Mouse (Mus musculus): Measurements from ENCODE around the gene C1d. TPM values are rescaled to one million over a fixed set of nuclear protein-coding genes. Genes with fewer than 3 reads are reported as not detected.
"Not testable (repeated sequence)": the region's sequence is repeated elsewhere in the genome, so short reads cannot be mapped to it uniquely, and the experiment has no call there.

C1d gene
- polyA plus RNA-seq (2012; rRNA removed) = 46.4 and 49.6 TPM in 2 replicates

GRCm38 (mm10) chr11:17257443-17257842 lies at the start of gene C1d:
TSS of gene C1d (plus strand) at chr11:17257579.
- peak; percentile 90 for DNase-seq (ENCODE audit: low spot score)

- DNase-seq (ENCODE audit: low spot score) = peak; percentile 93
These were observed 45.9 kb upstream of the C1d start, which contains the start of gene Pno1 for GRCm38 (mm10) chr11:17211258-17212140. TSS of gene Pno1 (minus strand) at chr11:17211568.

- DNase-seq (ENCODE audit: low spot score) = no peak
These were observed 45.3 kb upstream of the C1d start for GRCm38 (mm10) chr11:17212141-17212495.

GRCm38 (mm10) chr11:17212903-17213509 lies 44.4 kb upstream of the C1d start:
- no peak for DNase-seq (ENCODE audit: low spot score)

- DNase-seq (ENCODE audit: low spot score) = no peak
These were observed 41.9 kb upstream of the C1d start for GRCm38 (mm10) chr11:17215475-17215874.

GRCm38 (mm10) chr11:17221126-17221525 lies 36.3 kb upstream of the C1d start:
- DNase-seq (ENCODE audit: low spot score) = no peak

- DNase-seq (ENCODE audit: low spot score) = no peak
These were observed 24.6 kb upstream of the C1d start for GRCm38 (mm10) chr11:17232792-17233191.

GRCm38 (mm10) chr11:17236449-17237037 lies 20.8 kb upstream of the C1d start:
- DNase-seq (ENCODE audit: low spot score) = no peak

GRCm38 (mm10) chr11:17238598-17238997 lies 18.8 kb upstream of the C1d start:
- not testable (repeated sequence) for DNase-seq (ENCODE audit: low spot score)

- no peak for DNase-seq (ENCODE audit: low spot score)
These were observed 8.7 kb upstream of the C1d start for GRCm38 (mm10) chr11:17248715-17249114.

- no peak for DNase-seq (ENCODE audit: low spot score)
These were observed 490 bp upstream of the C1d start for GRCm38 (mm10) chr11:17256813-17257365.

- DNase-seq (ENCODE audit: low spot score) = no peak
These were observed 482 bp downstream of the C1d start for GRCm38 (mm10) chr11:17257861-17258260.

GRCm38 (mm10) chr11:17267176-17267575 lies 9.8 kb downstream of the C1d start:
- no peak for DNase-seq (ENCODE audit: low spot score)

- no peak for DNase-seq (ENCODE audit: low spot score)
These were observed 11.4 kb downstream of the C1d start for GRCm38 (mm10) chr11:17268801-17269200.

- no peak for DNase-seq (ENCODE audit: low spot score)
These were observed 22.6 kb downstream of the C1d start for GRCm38 (mm10) chr11:17279959-17280358.

GRCm38 (mm10) chr11:17284055-17284454 lies 26.7 kb downstream of the C1d start:
- DNase-seq (ENCODE audit: low spot score) = no peak

- no peak for DNase-seq (ENCODE audit: low spot score)
These were observed 31.5 kb downstream of the C1d start for GRCm38 (mm10) chr11:17288884-17289283.

- DNase-seq (ENCODE audit: low spot score) = no peak
These were observed 48.9 kb downstream of the C1d start for GRCm38 (mm10) chr11:17306007-17306891.

- no peak for DNase-seq (ENCODE audit: low spot score)
These were observed 50.1 kb downstream of the C1d start for GRCm38 (mm10) chr11:17307457-17307856.
